Mouse (Mus musculus) embryonic facial prominence, embryonic 11.5 days (tissue): ENCODE results near the gene Disp1. TPM values are rescaled to one million over a fixed set of nuclear protein-coding genes. Genes with fewer than 3 reads are reported as not detected.

Source experiments
- ATAC-seq: fragments of 200-750 bp; cut with Nextera tagmentation; replicated peaks from 2 replicates; pipeline ENCODE4 v1.8.0; 2017; ENCODE audit warnings: low read depth; ENCODE audit not compliant: insufficient number of reproducible peaks, low FRiP score, low TSS enrichment
- DNase-seq: peaks from one replicate; pipeline ENCODE4 v3.0.0-alpha.2; 2015; ENCODE audit warnings: low spot score
- H3K27ac ChIP-seq: fragments of 300-500 bp; sonication (generic); replicated peaks from 2 replicates; pipeline ENCODE4 v1.5.1; 2014; ENCODE audit warnings: mild to moderate bottlenecking, low read depth, low read length, control low read depth
- H3K27me3 ChIP-seq: fragments of 300-500 bp; sonication (generic); 2 replicates; pipeline ENCODE4 v1.6.1; 2014; ENCODE audit warnings: mild to moderate bottlenecking, low read length, moderate library complexity, mixed read lengths; ENCODE audit not compliant: control insufficient read depth, insufficient read depth
- H3K36me3 ChIP-seq: fragments of 300-500 bp; sonication (generic); replicated peaks from 2 replicates; pipeline ENCODE4 v1.6.1; 2014; ENCODE audit warnings: low read depth, mild to moderate bottlenecking, low read length, moderate library complexity, mixed read lengths; ENCODE audit not compliant: control insufficient read depth, insufficient read depth
- H3K4me1 ChIP-seq: fragments of 300-500 bp; sonication (generic); 2 replicates; pipeline ENCODE4 v1.6.1; 2014; ENCODE audit warnings: low read length, mixed read lengths; ENCODE audit not compliant: control insufficient read depth, insufficient read depth
- H3K4me2 ChIP-seq: fragments of 300-500 bp; sonication (generic); 2 replicates; pipeline ENCODE4 v1.6.1; 2014; ENCODE audit warnings: low read depth, mild to moderate bottlenecking, control low read depth, low read length, moderate library complexity
- H3K4me3 ChIP-seq: fragments of 300-500 bp; sonication (generic); 2 replicates; pipeline ENCODE4 v1.5.1; 2014; ENCODE audit warnings: low read depth, low read length, control low read depth
- H3K9ac ChIP-seq: fragments of 300-500 bp; sonication (generic); replicated peaks from 2 replicates; pipeline ENCODE4 v1.6.1; 2014; ENCODE audit warnings: mild to moderate bottlenecking, control low read depth, low read length
- H3K9me3 ChIP-seq: fragments of 300-500 bp; sonication (generic); replicated peaks from 2 replicates; pipeline ENCODE4 v1.6.1; 2016; ENCODE audit warnings: mild to moderate bottlenecking, low read length, inconsistent platforms, mixed read lengths; ENCODE audit not compliant: control insufficient read depth
- WGBS: fragments of 180-500 bp; shearing (Covaris S2); extraction: QIAGEN DNeasy Blood & Tissue Kit; methylation state at CpG from one replicate; pipeline ENCODE4 v1.1.7; 2014; 5-methylcytosine and 5-hydroxymethylcytosine counted together
- polyA plus RNA-seq: library from polyadenylated mRNA; unstranded; fragments of >200 nt; fragmentation: Nextera tagmentation; extraction: Ambion mirVana; gene quantifications from 2 replicates; pipeline ENCODE4 v1.2.1, GENCODE M21; 2014

Disp1 gene
- polyA plus RNA-seq, 1 experiment from 2014 or later: 12.4 TPM

- Histone ChIP-seq H3K9ac (no peak overlapping the region), H3K27me3 (no peaks in the 10 kb centered on the region), H3K9me3 (no peaks in the 10 kb centered on the region), H3K4me2 (no peak overlapping the region), H3K4me3 (no peak overlapping the region), H3K36me3 (no peaks in the 10 kb centered on the region), H3K4me1 (no peaks in the 10 kb centered on the region), H3K27ac (no peak overlapping the region)
- DNase-seq (no peak), ATAC-seq (no peak)
- WGBS: 76% methylated on average over 5 of the region's 5 CpGs
These were observed 37.8 kb downstream of the Disp1 start for GRCm38 (mm10) chr1:183183565-183183964.

DNA sequence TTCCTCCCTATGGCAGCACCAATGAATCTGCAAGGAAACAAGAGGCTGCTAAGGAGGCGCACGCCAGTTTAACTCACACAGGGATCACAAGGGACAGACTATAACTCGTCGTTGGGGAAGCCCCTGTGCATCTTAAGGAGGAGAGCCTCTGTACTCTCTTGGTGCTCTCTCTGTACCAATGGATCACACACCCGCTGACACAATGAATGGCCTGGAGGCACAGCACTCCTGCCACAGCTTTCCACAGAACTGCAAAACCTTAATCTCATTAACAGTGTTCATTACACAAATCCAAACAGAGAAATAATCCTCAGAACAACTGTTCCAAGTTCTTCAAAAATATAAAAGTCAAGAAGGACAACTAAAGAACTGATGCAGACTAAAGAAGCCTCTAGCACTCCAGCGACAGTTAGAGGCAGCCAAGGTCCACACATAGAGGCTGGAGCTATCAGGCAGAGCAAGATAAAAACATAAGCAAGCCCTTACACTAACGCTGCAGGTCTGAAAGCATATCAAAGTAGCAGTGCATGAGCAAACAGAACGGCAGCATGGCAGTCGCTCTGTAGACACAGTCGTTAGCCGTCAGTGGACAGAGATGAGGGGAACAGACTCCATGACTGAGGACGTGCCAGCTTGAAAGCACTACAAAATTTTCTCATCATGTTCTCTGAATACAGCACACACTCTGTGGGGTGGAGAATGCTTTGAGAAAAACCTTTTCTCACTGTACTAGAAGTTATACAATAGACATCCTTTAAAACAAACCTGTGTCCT lies 38.5 kb downstream of the Disp1 start:
- Histone ChIP-seq H3K9ac (no peak overlapping the region), H3K27ac (0 out of 2 replicates have a peak overlapping the region, but pooled peaks have one; percentile 8), H3K4me2 (no peak overlapping the region), H3K9me3 (no peaks in the 10 kb centered on the region), H3K27me3 (no peaks in the 10 kb centered on the region), H3K4me3 (no peak overlapping the region), H3K36me3 (no peaks in the 10 kb centered on the region), H3K4me1 (no peaks in the 10 kb centered on the region)
- no peak for DNase-seq
- no peak for ATAC-seq
- WGBS: 48% methylated on average over 12 of the region's 12 CpGs

GRCm38 (mm10) chr1:183181030-183181395 lies 40.3 kb downstream of the Disp1 start:
- no peaks in the 10 kb centered on the region for H3K27me3 ChIP-seq
- no peaks in the 10 kb centered on the region for H3K9me3 ChIP-seq
- no peaks in the 10 kb centered on the region for H3K36me3 ChIP-seq
- no peak overlapping the region for H3K4me2 ChIP-seq
- 33% methylated on average over 2 of the region's 2 CpGs for WGBS
- H3K27ac ChIP-seq: no peak overlapping the region
- ATAC-seq (no peak), DNase-seq (no peak)
- H3K4me1 ChIP-seq: no peaks in the 10 kb centered on the region
- no peak overlapping the region for H3K9ac ChIP-seq
- H3K4me3 ChIP-seq: no peak overlapping the region

- Histone ChIP-seq H3K9me3 (no peaks in the 10 kb centered on the region), H3K4me2 (no peak overlapping the region), H3K27me3 (no peaks in the 10 kb centered on the region), H3K4me1 (no peaks in the 10 kb centered on the region), H3K36me3 (no peaks in the 10 kb centered on the region), H3K27ac (no peak overlapping the region), H3K9ac (no peak overlapping the region), H3K4me3 (no peak overlapping the region)
- 84% methylated on average over 2 of the region's 2 CpGs for WGBS
- DNase-seq: no peak
- no peak for ATAC-seq
These were observed 40.9 kb downstream of the Disp1 start for GRCm38 (mm10) chr1:183180301-183181029.

GRCm38 (mm10) chr1:183179316-183179715 lies 42.0 kb downstream of the Disp1 start:
- DNase-seq (no peak), ATAC-seq (no peak)
- 91% methylated on average over 5 of the region's 5 CpGs for WGBS
- Histone ChIP-seq H3K9me3 (no peaks in the 10 kb centered on the region), H3K27ac (no peak overlapping the region), H3K9ac (no peak overlapping the region), H3K4me2 (no peak overlapping the region), H3K4me1 (no peaks in the 10 kb centered on the region), H3K4me3 (no peak overlapping the region), H3K36me3 (no peaks in the 10 kb centered on the region), H3K27me3 (no peaks in the 10 kb centered on the region)

- WGBS: 90% methylated on average over 8 of the region's 8 CpGs
- H3K4me3 ChIP-seq: no peak overlapping the region
- ATAC-seq: no peak
- no peaks in the 10 kb centered on the region for H3K4me1 ChIP-seq
- H3K9me3 ChIP-seq: no peaks in the 10 kb centered on the region
- H3K4me2 ChIP-seq: no peak overlapping the region
- no peak overlapping the region for H3K27ac ChIP-seq
- no peak overlapping the region for H3K9ac ChIP-seq
- H3K36me3 ChIP-seq: no peaks in the 10 kb centered on the region
- no peak for DNase-seq
- no peaks in the 10 kb centered on the region for H3K27me3 ChIP-seq
These were observed 46.1 kb downstream of the Disp1 start for GRCm38 (mm10) chr1:183175236-183175635.

- Histone ChIP-seq H3K4me3 (no peak overlapping the region), H3K27me3 (no peaks in the 10 kb centered on the region), H3K4me2 (no peak overlapping the region), H3K9me3 (no peaks in the 10 kb centered on the region), H3K9ac (no peak overlapping the region), H3K36me3 (no peaks in the 10 kb centered on the region), H3K4me1 (no peaks in the 10 kb centered on the region), H3K27ac (no peak overlapping the region)
- 88% methylated on average over 5 of the region's 5 CpGs for WGBS
- no peak for DNase-seq
- no peak for ATAC-seq
These were observed 50.2 kb downstream of the Disp1 start for GRCm38 (mm10) chr1:183171095-183171494.

- no peaks in the 10 kb centered on the region for H3K4me1 ChIP-seq
- H3K36me3 ChIP-seq: no peaks in the 10 kb centered on the region
- 49% methylated on average over 6 of the region's 6 CpGs for WGBS
- H3K27ac ChIP-seq: no peak overlapping the region
- no peaks in the 10 kb centered on the region for H3K27me3 ChIP-seq
- no peak overlapping the region for H3K4me2 ChIP-seq
- no peak for DNase-seq
- H3K4me3 ChIP-seq: no peak overlapping the region
- no peaks in the 10 kb centered on the region for H3K9me3 ChIP-seq
- ATAC-seq: no peak
- H3K9ac ChIP-seq: no peak overlapping the region
These were observed 52.9 kb downstream of the Disp1 start for GRCm38 (mm10) chr1:183168465-183168864.
